Mouse (Mus musculus) adrenal gland, adult 8-10 months (tissue): Measurements from ENCODE around the gene Cdh4. TPM values are rescaled to one million over a fixed set of nuclear protein-coding genes. Genes with fewer than 3 reads are reported as not detected.

ENCODE experiments used
- DNase-seq: peaks from one replicate; pipeline ENCODE4 v3.0.0; 2022
- total RNA-seq, 4 experiments: library from RNA; stranded (reverse); gene quantifications; 2 replicates each; pipeline ENCODE4 v1.2.4; 2022

Cdh4 gene
- total RNA-seq, 4 experiments from 2014 or later, result 4.6 to 8.2 (median 6.8) TPM

- no peak for DNase-seq
Measured at GRCm38 (mm10) chr2:179948820-179949219, 506.6 kb downstream of the Cdh4 start.
